Mouse (Mus musculus) adrenal gland, adult 2 months (tissue): Measurements from ENCODE around the gene C77080. TPM values are rescaled to one million over a fixed set of nuclear protein-coding genes. Genes with fewer than 3 reads are reported as not detected.
"Not testable (repeated sequence)": the region's sequence is repeated elsewhere in the genome, so short reads cannot be mapped to it uniquely, and the experiment has no call there.

Experiments
- DNase-seq: peaks from one replicate; pipeline ENCODE4 v3.0.0; 2021
- microRNA-seq, 2 experiments: library from miRNA; unstranded; fragments of <30 nt; microRNA quantifications; one replicate each; pipeline ENCODE4 v1.2.0; 2021
- polyA plus RNA-seq: library from polyadenylated mRNA; depleted of rRNA; stranded (reverse); fragments of >200 nt; gene quantifications from 2 replicates; pipeline ENCODE4 v1.2.3, GENCODE M21; 2012; rRNA removed
- total RNA-seq, 2 experiments: library from RNA; stranded (reverse); gene quantifications; 2 replicates each; pipeline ENCODE4 v1.2.3; 2021

The C77080 gene
- total and polyA plus RNA-seq, 3 experiments: 15.5 to 30.5 (median 21.3) TPM

- DNase-seq: no peak
These were observed 42.5 kb downstream of the C77080 start for GRCm38 (mm10) chr4:129218569-129219175.

- not testable (repeated sequence) for DNase-seq
These were observed 48.7 kb downstream of the C77080 start for GRCm38 (mm10) chr4:129212486-129212885.

- DNase-seq: no peak
These were observed 49.7 kb downstream of the C77080 start for GRCm38 (mm10) chr4:129211461-129211860.

DNA sequence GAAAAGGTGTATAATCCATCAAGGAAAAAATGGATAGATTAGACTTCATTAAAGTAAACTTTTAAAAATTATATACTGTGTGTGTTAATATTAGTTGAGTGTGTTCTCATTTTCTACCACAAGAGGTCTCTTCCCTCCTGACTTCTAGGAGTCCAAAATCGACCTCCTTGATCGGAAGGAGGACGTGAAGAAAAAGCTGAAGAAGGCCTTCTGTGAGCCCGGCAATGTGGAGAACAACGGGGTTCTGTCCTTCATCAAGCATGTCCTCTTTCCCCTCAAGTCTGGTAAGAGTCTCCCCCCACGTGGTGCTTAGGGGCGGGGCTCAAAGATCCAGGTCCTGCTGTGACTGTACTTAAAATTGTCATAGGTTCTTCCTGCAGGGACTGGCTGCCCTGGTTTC lies 51.7 kb downstream of the C77080 start:
- no peak for DNase-seq

GRCm38 (mm10) chr4:129206792-129207191 lies 54.4 kb downstream of the C77080 start:
- no peak for DNase-seq

GRCm38 (mm10) chr4:129204655-129205054 lies 56.5 kb downstream of the C77080 start:
- DNase-seq: peak; percentile 60

GRCm38 (mm10) chr4:129197514-129197913 lies 63.7 kb downstream of the C77080 start:
- DNase-seq: no peak

GRCm38 (mm10) chr4:129194280-129194679 lies 66.9 kb downstream of the C77080 start:
- peak; percentile 24 for DNase-seq

- no peak for DNase-seq
These were observed 69.5 kb downstream of the C77080 start for GRCm38 (mm10) chr4:129191691-129192090.

- DNase-seq: peak; percentile 63
These were observed 70.7 kb downstream of the C77080 start for GRCm38 (mm10) chr4:129190538-129190937.

DNA sequence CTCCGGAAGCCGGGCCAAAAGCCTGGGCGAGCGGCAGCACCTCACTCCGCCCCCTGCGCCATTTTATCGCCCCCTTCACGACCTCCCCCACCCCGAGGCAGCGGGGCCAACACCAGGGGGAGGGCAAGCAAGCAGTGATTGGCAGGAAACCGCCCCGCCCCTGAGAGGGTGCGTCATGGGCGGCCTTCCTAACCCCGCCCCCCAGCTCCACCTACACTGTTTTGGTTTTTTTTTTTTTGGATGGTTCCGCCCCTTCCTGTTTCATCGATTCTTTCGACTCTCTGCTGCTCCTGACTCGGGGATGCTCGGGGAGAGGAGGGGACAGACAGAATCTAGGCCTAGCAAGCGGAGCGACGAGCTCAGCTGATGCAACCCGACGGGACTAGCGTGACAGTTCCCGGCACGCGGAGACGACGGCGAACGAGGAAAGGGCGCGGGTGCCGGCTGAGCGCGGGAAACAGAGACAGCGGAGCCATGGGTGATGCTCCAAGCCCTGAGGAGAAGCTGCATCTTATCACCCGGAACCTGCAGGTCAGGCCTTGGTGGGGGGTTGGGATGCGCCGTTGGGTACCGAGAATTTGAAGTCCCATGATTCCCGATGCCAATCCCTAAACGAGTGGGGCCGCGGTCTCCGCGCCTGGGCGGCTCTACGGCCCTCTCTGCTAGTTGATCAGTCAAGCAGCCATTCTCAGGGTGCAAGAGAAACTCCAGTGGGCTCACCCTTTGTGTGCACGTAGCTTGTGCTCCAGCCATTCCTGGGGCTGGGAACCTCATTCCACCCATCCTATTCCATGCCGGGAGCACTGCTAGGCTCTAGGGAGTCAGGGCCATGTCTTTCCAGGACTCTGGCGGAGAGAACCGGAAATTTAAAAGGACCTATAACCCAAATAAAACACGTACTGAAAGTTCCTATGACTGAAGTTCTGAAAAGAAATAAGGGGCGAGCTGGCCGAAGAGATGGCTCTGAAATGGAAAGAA lies 71.4 kb downstream of the C77080 start, which contains the start of the genes S100pbp and Yars:
TSS of gene S100pbp (minus strand) at position 186 of the 978 bp plus-strand sequence.
TSS of gene Yars (plus strand) at position 219 of the 978 bp plus-strand sequence.
- DNase-seq: peak; percentile 98

GRCm38 (mm10) chr4:129188803-129189541 lies 72.2 kb downstream of the C77080 start:
- peak; percentile 77 for DNase-seq

GRCm38 (mm10) chr4:129188041-129188659 lies 73.1 kb downstream of the C77080 start:
- no peak for DNase-seq

GRCm38 (mm10) chr4:129179560-129179959 lies 81.6 kb downstream of the C77080 start:
- no peak for DNase-seq

DNA sequence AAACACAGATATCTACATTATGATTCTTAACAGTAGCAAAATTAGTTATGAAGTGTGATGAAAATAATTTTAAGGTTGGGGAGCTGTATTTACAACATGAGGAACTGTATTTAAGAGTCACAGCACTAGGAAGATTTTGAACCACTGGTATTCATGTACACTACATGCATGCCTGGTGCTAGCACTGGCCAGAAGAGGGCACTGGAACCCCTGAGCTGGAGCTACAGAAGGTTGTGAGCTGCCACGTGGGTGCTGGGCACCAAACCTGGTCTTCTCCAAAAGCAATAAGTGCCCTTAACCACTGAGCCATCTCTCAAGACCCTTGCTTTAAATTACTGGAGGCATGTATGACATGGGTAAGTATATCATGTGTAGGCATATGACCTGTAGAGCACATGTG lies 88.7 kb downstream of the C77080 start:
- no peak for DNase-seq

Small RNA genes within 50 kb of the gene (microRNA-seq; reads per million reads assigned to microRNA genes)
- 0 reads per million in 2 experiments for gene Gm22994

Other genes starting within 250 kb of the C77080 start
- gene Rnf19b, start 203.1 kb downstream of the C77080 start, total RNA-seq: 10 to 100 TPM; 33.4 to 39.6 TPM
- gene Rnf19b, start 203.1 kb downstream of the C77080 start, polyA plus RNA-seq: 69.1 and 74.7 TPM in 2 replicates
- not detected for gene Tmem54, start 155.9 kb downstream of the C77080 start, total RNA-seq
- not detected in 2 replicates for gene Tmem54, start 155.9 kb downstream of the C77080 start, polyA plus RNA-seq
- gene Hpca, start 139.4 kb downstream of the C77080 start, total RNA-seq: 1 to 10 TPM in 1 of 2 experiments, under 1 TPM in 1; 0.66 to 1.1 TPM
- gene Hpca, start 139.4 kb downstream of the C77080 start, polyA plus RNA-seq: 1.4 and 2.6 TPM in 2 replicates
- gene Fndc5, start 124.4 kb downstream of the C77080 start, total RNA-seq: 1 to 10 TPM; 3.1 to 7.4 TPM
- gene Fndc5, start 124.4 kb downstream of the C77080 start, polyA plus RNA-seq: 2.6 and 5.7 TPM in 2 replicates
- 10 to 100 TPM; 21.1 to 21.4 TPM for gene S100pbp, start 71.7 kb downstream of the C77080 start, total RNA-seq
- 6.4 and 7.5 TPM in 2 replicates for gene S100pbp, start 71.7 kb downstream of the C77080 start, polyA plus RNA-seq
- 10 to 100 TPM; 84.8 to 98.6 TPM for gene Yars, start 71.6 kb downstream of the C77080 start, total RNA-seq
- gene Yars, start 71.6 kb downstream of the C77080 start, polyA plus RNA-seq: 7.2 and 11.2 TPM in 2 replicates
- under 1 TPM; 0.66 to 0.97 TPM for gene Sync, start 26.2 kb upstream of the C77080 start, total RNA-seq
- gene Sync, start 26.2 kb upstream of the C77080 start, polyA plus RNA-seq: 0.11 and 0.32 TPM in 2 replicates
- 100 to 1,000 TPM; 116 to 144 TPM for gene Rbbp4, start 74.0 kb upstream of the C77080 start, total RNA-seq
- 9.7 and 10.4 TPM in 2 replicates for gene Rbbp4, start 74.0 kb upstream of the C77080 start, polyA plus RNA-seq
- 10 to 100 TPM; 42.7 to 48.4 TPM for gene Zbtb8os, start 74.3 kb upstream of the C77080 start, total RNA-seq
- gene Zbtb8os, start 74.3 kb upstream of the C77080 start, polyA plus RNA-seq: 4.1 and 5.3 TPM in 2 replicates
- 1 to 10 TPM; 6.1 to 6.4 TPM for gene Zbtb8a, start 116.7 kb upstream of the C77080 start, total RNA-seq
- gene Zbtb8a, start 116.7 kb upstream of the C77080 start, polyA plus RNA-seq: 2.4 and 2.7 TPM in 2 replicates
- under 1 TPM; 0.12 to 0.35 TPM for gene Zbtb8b, start 179.4 kb upstream of the C77080 start, total RNA-seq
- 0.07 TPM in 1 of 2 replicates, not detected in the other for gene Zbtb8b, start 179.4 kb upstream of the C77080 start, polyA plus RNA-seq
- gene Bsdc1, start 200.2 kb upstream of the C77080 start, total RNA-seq: 10 to 100 TPM; 72.1 to 72.4 TPM
- gene Bsdc1, start 200.2 kb upstream of the C77080 start, polyA plus RNA-seq: 15.1 and 18.8 TPM in 2 replicates
- not detected for gene Tssk3, start 229.6 kb upstream of the C77080 start, total RNA-seq
- not detected in 2 replicates for gene Tssk3, start 229.6 kb upstream of the C77080 start, polyA plus RNA-seq
- not detected for gene Fam229a, start 229.8 kb upstream of the C77080 start, total RNA-seq
- 1.0 and 2.1 TPM in 2 replicates for gene Fam229a, start 229.8 kb upstream of the C77080 start, polyA plus RNA-seq